Mouse (Mus musculus) adrenal gland, postnatal 36 days (tissue): Measurements from ENCODE around the gene Gja5. TPM values are rescaled to one million over a fixed set of nuclear protein-coding genes. Genes with fewer than 3 reads are reported as not detected.
"Not testable (repeated sequence)": the region's sequence is repeated elsewhere in the genome, so short reads cannot be mapped to it uniquely, and the experiment has no call there.

ENCODE experiments used
- DNase-seq, 2 experiments: peaks; one replicate each; pipeline ENCODE4 v3.0.0; 2021; ENCODE audit warnings: mixed read lengths in 1 of 2
- total RNA-seq, 2 experiments: library from RNA; stranded (reverse); gene quantifications; 2 replicates each; pipeline ENCODE4 v1.2.3; 2021

Gene Gja5
- total RNA-seq, 2 experiments from 2014 or later = 0.76 to 3.6 TPM

DNA sequence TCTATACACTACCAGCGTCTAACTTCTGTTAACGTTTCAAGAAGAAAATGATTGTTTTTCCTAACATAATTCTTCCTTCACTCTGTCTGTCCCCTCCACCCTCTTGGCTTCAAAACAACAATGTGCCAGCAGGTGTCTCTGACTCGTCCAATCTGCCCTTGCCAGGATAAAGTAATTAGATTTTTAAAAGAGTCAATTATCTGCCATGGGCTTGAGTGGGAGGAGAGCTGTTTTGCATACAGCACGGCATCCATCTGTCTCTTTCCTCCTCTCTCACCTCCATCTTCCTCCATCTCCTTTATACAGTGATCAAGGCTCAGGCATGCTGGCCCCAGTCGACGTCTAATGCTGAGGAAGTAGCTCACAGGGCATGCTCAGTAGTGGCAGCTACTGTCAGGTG, 132.6 kb downstream of the Gja5 start:
- no peak for DNase-seq

DNA sequence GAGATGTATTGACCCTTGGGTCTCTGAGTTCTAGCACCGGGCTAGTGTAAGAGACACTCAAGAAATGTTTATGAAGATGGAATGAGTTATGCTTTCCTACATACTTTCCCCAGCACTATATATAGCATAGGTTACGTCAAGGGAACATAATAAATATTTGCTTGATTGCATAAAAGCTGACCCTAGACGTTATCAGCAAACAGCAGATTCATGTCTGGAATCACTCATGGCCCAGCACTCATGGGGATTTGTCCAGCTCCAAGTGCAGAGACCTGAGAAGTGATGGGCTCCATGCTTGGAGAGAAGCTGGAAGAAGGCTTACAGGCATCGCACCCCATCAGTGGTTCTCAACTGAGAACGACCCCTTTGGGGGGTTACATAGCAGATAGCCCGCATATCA, 135.2 kb downstream of the Gja5 start:
- DNase-seq = no peak

GRCm38 (mm10) chr3:97044188-97044587, 139.7 kb downstream of the Gja5 start:
- DNase-seq = no peak

DNA sequence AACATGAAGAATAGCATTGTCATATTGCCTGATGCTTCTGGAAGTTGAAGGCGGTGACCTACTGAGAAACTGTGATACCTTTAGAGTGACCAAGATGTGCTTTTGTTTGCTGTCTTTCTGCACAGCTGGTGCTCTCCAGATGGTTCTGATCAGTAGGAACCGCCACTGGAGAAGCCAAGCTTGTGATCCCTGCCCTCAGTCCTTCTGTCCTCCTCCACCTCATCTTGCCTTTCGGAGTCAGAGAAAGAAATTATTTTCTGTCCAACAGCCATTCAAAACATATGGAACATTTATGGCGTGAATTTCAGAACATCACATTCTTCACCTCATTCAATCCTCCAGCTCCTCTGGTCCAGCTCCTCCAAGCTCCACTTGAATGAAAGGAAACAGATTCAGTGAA, 143.3 kb downstream of the Gja5 start:
- DNase-seq = no peak

- DNase-seq = no peak
Measured at GRCm38 (mm10) chr3:97048360-97048759, 143.9 kb downstream of the Gja5 start.

GRCm38 (mm10) chr3:97051264-97051744, 146.8 kb downstream of the Gja5 start:
- peak; percentile 12 to 35 for DNase-seq

GRCm38 (mm10) chr3:97052069-97052799, 147.7 kb downstream of the Gja5 start:
- DNase-seq = no peak

GRCm38 (mm10) chr3:97058704-97059103, 154.2 kb downstream of the Gja5 start:
- DNase-seq = no peak

- no peak for DNase-seq
Measured at GRCm38 (mm10) chr3:97060119-97060518, 155.6 kb downstream of the Gja5 start.

- DNase-seq = peak; percentile 17 to 34
Measured at GRCm38 (mm10) chr3:97062814-97063213, 158.3 kb downstream of the Gja5 start.

DNA sequence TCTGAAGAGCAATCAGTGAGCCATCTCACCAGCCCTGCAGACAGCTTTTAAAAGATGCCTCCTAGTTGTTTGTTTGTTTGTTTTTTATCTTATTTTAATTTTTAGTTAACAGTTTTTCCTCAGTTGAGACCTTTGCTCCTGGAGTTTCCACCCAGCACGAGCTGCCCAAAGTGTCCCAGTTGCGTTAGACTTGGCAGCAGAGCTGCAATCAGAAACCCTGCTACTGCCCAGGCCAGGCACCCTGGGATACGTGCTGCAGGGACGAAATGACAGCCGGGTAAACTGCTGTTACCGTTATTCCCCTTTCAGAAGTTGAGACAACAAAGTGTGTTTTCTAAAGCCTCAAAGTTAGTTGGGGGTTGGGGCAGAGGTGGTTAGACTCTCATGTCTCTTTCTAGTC, 159.6 kb downstream of the Gja5 start:
- DNase-seq = peak; percentile 10 to 52

DNA sequence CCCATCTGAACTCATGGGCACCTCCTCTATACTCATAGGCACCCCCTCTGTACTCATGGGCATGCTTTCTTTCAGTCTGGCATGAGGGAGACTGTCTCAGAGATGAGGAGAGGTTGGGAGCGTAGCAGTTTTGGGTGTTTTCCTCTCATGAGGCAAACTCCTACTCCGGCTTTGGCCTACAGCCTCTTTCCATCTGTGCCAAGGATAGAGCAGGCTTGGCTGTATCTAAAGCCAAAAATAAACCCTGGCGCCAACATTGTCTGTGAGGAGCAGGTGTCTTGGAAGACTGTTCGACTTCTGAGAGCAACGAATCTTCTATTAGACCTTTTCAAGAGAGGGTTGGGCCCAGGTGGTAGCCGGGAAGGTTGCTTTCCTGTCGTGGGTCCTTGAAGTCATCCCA, 165.1 kb downstream of the Gja5 start:
- not testable (repeated sequence) for DNase-seq

DNA sequence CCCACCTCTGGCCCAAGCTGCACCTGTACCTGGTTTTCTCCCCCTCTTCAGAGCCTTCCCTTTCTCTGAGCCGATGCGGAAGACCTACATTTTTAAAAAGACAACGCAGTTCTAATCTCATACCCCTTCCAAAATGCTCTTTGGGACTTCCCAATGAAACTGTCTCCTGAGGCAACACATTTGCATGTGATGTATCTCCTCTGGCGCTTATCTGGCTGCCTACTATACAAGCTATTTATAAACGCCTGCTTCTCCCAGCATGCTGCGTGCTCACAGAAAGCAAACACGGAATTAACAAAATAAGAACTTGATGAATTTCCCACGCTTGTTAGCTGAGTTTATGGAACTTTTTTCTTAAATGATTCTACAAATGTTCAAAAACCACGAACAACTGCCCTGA, 167.4 kb downstream of the Gja5 start:
- DNase-seq = not testable (repeated sequence)

DNA sequence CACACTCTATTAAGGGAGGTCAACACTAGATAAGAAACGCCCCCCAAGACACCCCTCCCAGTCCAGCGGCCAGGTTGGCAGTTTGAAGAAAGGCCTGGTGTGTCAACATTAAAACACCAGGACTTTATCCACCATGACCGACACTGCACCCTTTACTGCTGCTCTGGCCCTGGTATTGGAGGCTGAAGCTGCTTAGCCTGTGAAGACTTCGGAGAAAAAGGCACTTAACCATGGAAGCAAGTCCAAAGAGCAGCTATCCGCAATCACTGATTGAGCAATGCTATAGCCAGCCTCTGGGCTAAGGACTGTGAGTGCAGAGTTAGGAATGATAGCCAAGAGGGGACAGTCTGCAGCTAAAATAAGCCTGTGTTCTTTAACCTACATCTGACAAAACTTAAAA, 167.9 kb downstream of the Gja5 start:
- not testable (repeated sequence) for DNase-seq

DNA sequence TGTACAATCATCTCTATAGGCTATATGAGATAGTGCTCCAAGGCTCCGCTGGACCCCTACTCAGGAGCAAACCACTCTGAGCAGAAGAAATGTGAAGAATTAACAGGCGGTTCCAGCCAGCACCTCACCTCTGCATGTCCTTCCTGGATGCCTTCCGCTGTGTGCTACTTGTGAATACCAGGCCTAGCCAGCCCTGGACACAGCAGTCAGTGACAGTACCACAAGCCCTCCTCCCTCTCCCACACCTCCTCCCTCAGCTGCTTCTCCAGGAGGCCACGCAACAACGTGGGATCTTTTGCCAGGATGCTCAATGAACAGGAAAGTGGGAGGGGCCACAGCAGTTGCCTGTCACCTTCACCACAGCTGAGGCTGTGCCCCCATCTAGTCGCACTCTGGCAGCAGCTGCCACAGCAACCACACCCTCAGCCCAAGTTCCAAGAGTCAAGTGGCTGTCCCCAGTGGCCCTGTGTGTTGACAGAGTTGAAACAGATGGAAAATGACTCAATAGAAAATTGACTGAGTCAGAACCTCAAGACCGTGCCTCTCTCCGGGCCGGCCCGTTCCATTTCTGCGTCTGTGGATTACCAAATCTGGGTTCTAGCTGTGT, 171.4 kb downstream of the Gja5 start:
- not testable (repeated sequence) for DNase-seq

DNA sequence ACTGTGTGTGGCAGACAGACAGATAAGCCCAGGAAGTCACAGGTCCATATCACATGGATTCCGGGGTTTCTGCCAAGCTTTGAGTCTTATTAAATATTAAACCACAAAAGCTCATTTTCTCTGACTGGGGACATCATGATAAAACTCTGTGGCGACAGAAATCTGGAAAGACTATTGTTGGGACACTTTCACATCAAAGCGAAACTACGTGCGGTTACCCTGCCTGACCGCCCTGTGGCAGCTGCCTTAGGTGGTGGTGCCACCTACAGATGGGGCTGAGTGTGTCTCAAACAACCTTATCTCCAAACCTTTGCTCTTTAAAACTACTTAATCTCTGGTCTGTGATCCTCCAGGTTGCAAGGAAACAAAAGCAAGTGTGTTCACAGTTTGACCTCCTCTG, 171.9 kb downstream of the Gja5 start:
- DNase-seq = peak; percentile 63 to 66

DNA sequence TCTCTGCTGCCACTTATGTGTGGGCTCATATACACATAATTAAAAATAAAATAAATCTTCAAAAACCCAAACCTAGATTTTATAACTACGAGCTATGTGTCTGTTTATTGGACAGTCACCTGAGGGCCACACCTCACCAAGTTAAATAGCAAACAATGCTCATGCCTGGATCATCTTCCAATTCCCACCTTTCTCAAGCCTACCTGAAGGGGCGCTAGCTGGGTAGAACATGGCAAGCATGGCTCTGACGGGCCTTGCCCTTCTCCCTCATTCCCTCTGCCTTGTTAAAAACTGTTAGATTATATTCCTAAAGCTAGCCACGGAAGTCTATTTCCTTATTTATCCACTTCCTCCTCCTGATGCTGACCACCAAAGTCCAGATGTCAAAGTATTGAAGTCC, 173.9 kb downstream of the Gja5 start:
- DNase-seq = no peak

DNA sequence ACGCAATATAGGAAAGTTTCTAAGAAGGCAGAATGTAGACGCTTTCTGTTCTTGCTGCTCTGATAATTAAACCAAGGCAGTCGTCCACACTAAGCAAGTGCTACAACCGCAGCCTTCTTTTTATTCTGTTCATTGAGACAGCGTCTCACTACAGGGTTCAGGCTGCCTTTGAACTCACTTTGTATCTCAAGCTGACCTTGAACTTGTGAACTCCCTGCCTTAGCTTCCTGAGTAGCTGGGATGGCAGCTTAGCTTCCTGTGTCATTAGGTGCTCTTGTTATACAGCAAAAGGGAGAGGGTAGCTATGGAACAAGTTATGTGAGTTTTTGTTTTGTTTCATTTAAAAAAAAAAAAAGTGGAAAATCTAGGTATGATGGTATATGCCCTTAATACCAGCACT, 177.7 kb downstream of the Gja5 start:
- DNase-seq = no peak

GRCm38 (mm10) chr3:97087326-97087725, 182.8 kb downstream of the Gja5 start:
- peak; percentile 54 to 58 for DNase-seq

DNA sequence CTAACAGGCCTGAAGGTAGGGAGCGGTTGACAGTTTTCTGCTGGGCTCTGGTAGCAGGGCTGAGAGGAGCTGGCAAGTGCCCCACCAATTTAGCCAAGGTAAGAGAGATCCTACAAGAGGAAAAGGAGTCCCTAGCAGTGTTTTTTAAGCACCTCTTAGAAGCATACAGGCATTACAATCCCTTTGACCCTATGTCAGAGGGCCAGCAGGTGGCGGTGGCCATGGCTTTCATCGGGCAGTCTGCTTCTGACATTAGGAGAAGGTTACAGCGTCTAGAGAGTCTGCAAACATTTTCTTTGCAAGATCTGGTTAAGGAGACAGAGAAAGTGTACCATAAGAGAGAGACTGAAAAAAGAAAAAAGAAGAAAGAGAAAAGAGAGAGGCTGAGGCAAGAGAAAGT, 183.8 kb downstream of the Gja5 start:
- not testable (repeated sequence) for DNase-seq

GRCm38 (mm10) chr3:97091971-97092370, 187.5 kb downstream of the Gja5 start:
- not testable (repeated sequence) for DNase-seq

- not testable (repeated sequence) for DNase-seq
Measured at GRCm38 (mm10) chr3:97096664-97097063, 192.2 kb downstream of the Gja5 start.

DNA sequence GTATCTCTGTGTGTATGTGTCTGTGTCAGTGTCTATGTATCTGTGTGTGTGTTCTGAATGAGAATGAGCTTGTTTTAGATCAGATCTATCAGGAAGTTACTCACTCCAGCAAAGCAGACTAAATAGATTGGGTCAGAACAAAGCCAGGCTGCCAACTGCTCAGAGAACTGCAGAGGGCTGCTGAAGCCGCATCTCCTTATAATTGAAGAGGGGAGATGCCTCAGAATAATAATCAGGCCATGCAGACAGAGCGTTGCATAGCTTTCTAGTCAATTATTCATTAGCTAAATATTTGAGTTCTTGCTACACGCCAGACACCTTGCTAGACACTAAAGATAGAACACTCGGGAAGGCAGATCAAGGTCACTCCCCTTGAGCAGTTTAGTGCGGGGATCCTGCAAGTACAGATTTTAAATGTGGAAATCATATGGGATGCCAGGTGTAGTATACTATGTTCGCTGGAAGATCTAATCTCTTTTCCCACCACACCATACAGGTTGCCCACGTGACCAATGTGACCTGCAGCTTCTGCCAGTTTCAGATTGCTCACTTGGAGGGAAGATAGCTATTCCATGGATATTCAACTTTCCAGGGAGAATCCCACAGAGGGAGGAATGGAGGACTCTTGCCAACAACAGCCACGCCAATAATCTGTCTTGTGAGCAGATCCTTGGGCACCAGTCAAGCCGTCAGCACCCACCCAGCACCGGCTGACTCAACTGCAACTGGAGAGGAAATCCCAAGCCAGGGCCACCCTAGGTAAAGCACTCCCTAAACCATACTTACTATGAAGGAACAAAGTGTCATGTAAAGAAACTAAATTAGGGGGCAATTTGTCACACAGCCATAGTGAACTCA, 196.5 kb downstream of the Gja5 start:
- no peak for DNase-seq
